Mouse (Mus musculus): ENCODE results near the gene Tmem102. TPM values are rescaled to one million over a fixed set of nuclear protein-coding genes. Genes with fewer than 3 reads are reported as not detected.

The Tmem102 gene
- polyA plus RNA-seq, 3 experiments from 2014 or later, result not detected

GRCm38 (mm10) chr11:69784793-69785272 is 20.6 kb downstream of the Tmem102 start:
- no peak for ATAC-seq

GRCm38 (mm10) chr11:69781828-69782227 is 23.6 kb downstream of the Tmem102 start:
- no peak for ATAC-seq

GRCm38 (mm10) chr11:69778985-69779384 is 26.4 kb downstream of the Tmem102 start:
- ATAC-seq, result no peak

GRCm38 (mm10) chr11:69778258-69778982 is 27.0 kb downstream of the Tmem102 start:
- no peak for ATAC-seq

- no peak for ATAC-seq
Measured at GRCm38 (mm10) chr11:69777504-69778257, 27.7 kb downstream of the Tmem102 start.

- ATAC-seq, result no peak
Measured at GRCm38 (mm10) chr11:69776488-69776887, 28.9 kb downstream of the Tmem102 start.

GRCm38 (mm10) chr11:69775716-69776115 is 29.7 kb downstream of the Tmem102 start:
- no peak for ATAC-seq

- ATAC-seq, result no peak
Measured at GRCm38 (mm10) chr11:69774961-69775360, 30.5 kb downstream of the Tmem102 start.

GRCm38 (mm10) chr11:69767625-69767909 is 37.9 kb downstream of the Tmem102 start:
- no peak for ATAC-seq

GRCm38 (mm10) chr11:69766872-69767624 is 38.4 kb downstream of the Tmem102 start:
- no peak for ATAC-seq

- peak; percentile 86 for ATAC-seq
Measured at GRCm38 (mm10) chr11:69766126-69766609, 39.3 kb downstream of the Tmem102 start.

- ATAC-seq, result peak; percentile 39
Measured at GRCm38 (mm10) chr11:69765221-69766125, 40.0 kb downstream of the Tmem102 start, which contains the start of gene Zbtb4. Gene Zbtb4 (plus strand): TSS chr11:69765912.

GRCm38 (mm10) chr11:69763551-69763950 is 41.9 kb downstream of the Tmem102 start:
- ATAC-seq, result no peak

- no peak for ATAC-seq
Measured at GRCm38 (mm10) chr11:69761868-69762267, 43.6 kb downstream of the Tmem102 start, which contains the start of gene Slc35g3. Gene Slc35g3 (minus strand): TSS chr11:69761968.

- no peak for ATAC-seq
Measured at GRCm38 (mm10) chr11:69760901-69761200, 44.6 kb downstream of the Tmem102 start.

- no peak for ATAC-seq
Measured at GRCm38 (mm10) chr11:69760160-69760900, 45.1 kb downstream of the Tmem102 start.

GRCm38 (mm10) chr11:69758971-69759721 is 46.3 kb downstream of the Tmem102 start:
- peak; percentile 60 for ATAC-seq

- peak; percentile 70 for ATAC-seq
Measured at GRCm38 (mm10) chr11:69758478-69758970, 46.9 kb downstream of the Tmem102 start, which contains the start of gene Polr2a. Gene Polr2a (minus strand): TSS chr11:69758637.

GRCm38 (mm10) chr11:69758090-69758456 is 47.4 kb downstream of the Tmem102 start:
- peak; percentile 35 for ATAC-seq
